Mouse (Mus musculus): ENCODE results near the gene Xlr5a. TPM values are rescaled to one million over a fixed set of nuclear protein-coding genes. Genes with fewer than 3 reads are reported as not detected.
"Not testable (repeated sequence)": the region's sequence is repeated elsewhere in the genome, so short reads cannot be mapped to it uniquely, and the experiment has no call there.

Xlr5a gene
- total and polyA plus RNA-seq, 3 experiments, result 0.20 TPM; not detected in 2

DNA sequence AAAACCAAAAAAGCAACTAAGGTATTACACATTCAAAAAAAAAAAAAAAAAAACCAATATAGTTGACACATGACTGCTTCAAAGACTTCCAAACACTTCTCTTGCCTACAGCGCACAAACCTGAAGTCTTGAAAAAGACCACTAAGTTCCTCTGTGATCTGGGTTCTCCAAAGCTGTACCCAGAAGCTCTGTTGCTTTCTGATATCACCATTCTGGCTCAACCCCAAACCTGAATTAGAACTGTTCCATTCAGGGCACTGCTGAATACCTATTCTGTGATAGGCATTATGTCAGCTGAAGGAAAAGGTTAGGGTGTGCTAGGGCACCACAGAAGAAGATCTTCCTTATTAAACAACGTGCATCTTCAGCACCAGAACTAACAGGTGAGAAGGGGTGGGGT lies 34.4 kb upstream of the Xlr5a start:
- no peaks in the 10 kb centered on the region for H3K9me3 ChIP-seq (replicated peaks; ENCODE audit: low read length)
- H3K4me1 ChIP-seq (ENCODE audit: control insufficient read depth in 1 of 2, insufficient read depth in 2 of 2), result no peaks in the 10 kb centered on the region
- H3K4me3 ChIP-seq (replicated peaks in 1 of 3; ENCODE audit: low read depth in 2 of 3, low read length in 2 of 3, poor library complexity in 1 of 3), result no peak overlapping the region
- H3K9ac ChIP-seq (ENCODE audit: insufficient read depth, low read depth), result no peak overlapping the region
- no peaks in the 10 kb centered on the region for H3K36me3 ChIP-seq (replicated peaks in 1 of 2; ENCODE audit: control insufficient read depth in 1 of 2, insufficient read depth in 1 of 2, low read length in 1 of 2)
- in situ Hi-C loops (cut with MboI; ENCODE audit: low pct_ligation_motif_present, low pct_unique_long_range_greater_than_20kb, low sequenced_read_pairs), result no loop called here
- no peak for DNase-seq (ENCODE audit: extremely low read depth)
- no peaks in the 10 kb centered on the region for H3K27me3 ChIP-seq (replicated peaks)
- H3K27ac ChIP-seq (ENCODE audit: insufficient read depth, low read depth), result no peak overlapping the region
- TF ChIP-seq BHLHE40 (IDR thresholded peaks at IDR 0.05; ENCODE audit: low read depth, low read length), result no peak
- TF ChIP-seq RAD21 (IDR thresholded peaks at IDR 0.05; ENCODE audit: low read depth, low read length), result no peak
- TF ChIP-seq MXI1 (IDR thresholded peaks at IDR 0.05; ENCODE audit: low read depth, low read length), result no peak
- TF ChIP-seq NRF1 (IDR thresholded peaks at IDR 0.05; ENCODE audit: low read depth, low read length), result no peak
- TF ChIP-seq ZC3H11A (IDR thresholded peaks at IDR 0.05; ENCODE audit: low read depth, low read length), result no peak
- no peak for TF ChIP-seq USF1 (IDR thresholded peaks at IDR 0.05; ENCODE audit: low read depth, low read length)
- no peak for TF ChIP-seq ZNF384 (IDR thresholded peaks at IDR 0.05; ENCODE audit: low read depth, low read length)
- TF ChIP-seq KAT2A (IDR thresholded peaks at IDR 0.05; ENCODE audit: insufficient replicate concordance, low read length), result no peak
- no peak for TF ChIP-seq CHD2 (IDR thresholded peaks at IDR 0.05; ENCODE audit: low read length)
- TF ChIP-seq SMC3 (IDR thresholded peaks at IDR 0.05; ENCODE audit: low read depth, low read length), result no peak
- no peak overlapping the region for H3K4me2 ChIP-seq (ENCODE audit: insufficient read depth, low read depth, poor library complexity, severe bottlenecking)
- dilution Hi-C loops (cut with MboI; ENCODE audit: extremely low pct_ligation_motif_present, extremely low pct_unique_long_range_greater_than_20kb, low sequenced_read_pairs), result no loop called here
- H3K79me2 ChIP-seq (replicated peaks; ENCODE audit: control insufficient read depth, extremely low read depth, insufficient read depth, poor library complexity, severe bottlenecking), result no peaks in the 10 kb centered on the region

DNA sequence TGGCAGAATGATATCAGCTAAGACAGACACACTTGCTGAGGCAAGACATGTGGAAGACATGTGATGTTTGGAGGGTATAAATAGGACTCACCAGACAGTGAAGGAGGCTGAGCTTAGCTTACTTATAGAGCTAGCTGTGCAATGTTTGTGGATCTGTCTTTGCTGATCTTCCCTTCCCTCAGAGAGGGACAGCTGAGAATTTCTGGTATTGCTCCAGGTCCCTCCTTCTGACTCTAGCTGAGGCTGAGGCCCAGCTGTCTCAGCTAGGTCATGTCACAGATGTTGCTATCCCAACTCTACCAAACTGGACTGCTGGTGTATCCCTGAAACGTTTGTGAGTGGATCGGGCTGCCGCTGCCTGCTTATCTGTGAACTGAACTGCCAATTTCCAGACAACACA lies 28.3 kb upstream of the Xlr5a start:
- Histone ChIP-seq H3K9me3 (replicated peaks; ENCODE audit: low read length) (no peaks in the 10 kb centered on the region), H3K4me3 (replicated peaks in 1 of 3; ENCODE audit: low read depth in 2 of 3, low read length in 2 of 3, poor library complexity in 1 of 3) (no peak overlapping the region), H3K27me3 (replicated peaks) (no peaks in the 10 kb centered on the region), H3K79me2 (replicated peaks; ENCODE audit: control insufficient read depth, extremely low read depth, insufficient read depth, poor library complexity, severe bottlenecking) (no peaks in the 10 kb centered on the region), H3K27ac (ENCODE audit: insufficient read depth, low read depth) (no peak overlapping the region), H3K4me1 (ENCODE audit: control insufficient read depth in 1 of 2, insufficient read depth in 2 of 2) (no peaks in the 10 kb centered on the region), H3K9ac (ENCODE audit: insufficient read depth, low read depth) (no peak overlapping the region), H3K36me3 (replicated peaks in 1 of 2; ENCODE audit: control insufficient read depth in 1 of 2, insufficient read depth in 1 of 2, low read length in 1 of 2) (no peaks in the 10 kb centered on the region), H3K4me2 (ENCODE audit: insufficient read depth, low read depth, poor library complexity, severe bottlenecking) (no peak overlapping the region)
- TF ChIP-seq SIN3A (IDR thresholded peaks at IDR 0.05; ENCODE audit: low read length), result no peak
- TF ChIP-seq RAD21 (IDR thresholded peaks at IDR 0.05; ENCODE audit: low read depth, low read length), result no peak
- TF ChIP-seq HCFC1 (IDR thresholded peaks at IDR 0.05; ENCODE audit: low read depth, low read length), result no peak
- TF ChIP-seq IRF4 (IDR thresholded peaks at IDR 0.05; ENCODE audit: low read depth, low read length), result no peak
- TF ChIP-seq USF1 (IDR thresholded peaks at IDR 0.05; ENCODE audit: low read depth, low read length), result no peak
- TF ChIP-seq TBP (conservative IDR thresholded peaks at IDR 0.05; ENCODE audit: low read depth, low read length), result no peak
- in situ Hi-C loops (cut with MboI; ENCODE audit: low pct_ligation_motif_present, low pct_unique_long_range_greater_than_20kb, low sequenced_read_pairs) (loop anchor here (25.0 kb wide), 1 partner anchor 91 kb away; the partner anchor contains the start of gene Zfp92), dilution Hi-C loops (cut with MboI; ENCODE audit: extremely low pct_ligation_motif_present, extremely low pct_unique_long_range_greater_than_20kb, low sequenced_read_pairs) (no loop called here)
- DNase-seq (ENCODE audit: extremely low read depth), result no peak

DNA sequence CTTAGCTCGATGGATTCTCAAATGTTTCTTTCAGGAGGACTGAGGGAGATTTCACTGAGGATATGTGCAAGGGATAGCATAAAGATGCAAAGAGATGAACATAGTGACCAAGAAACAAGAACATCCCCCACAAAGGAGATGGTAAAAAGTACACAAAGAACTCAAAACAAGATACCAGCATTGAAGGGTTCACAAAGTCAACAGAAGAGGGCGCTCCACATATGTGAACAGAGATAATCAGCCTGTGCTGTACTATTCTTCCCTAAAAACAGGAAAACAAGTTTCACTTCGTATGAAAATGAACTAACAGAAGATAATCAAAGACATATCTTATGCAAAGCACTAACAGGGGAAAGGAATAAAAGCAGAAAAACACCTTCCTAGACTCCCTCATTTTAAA lies 19.7 kb upstream of the Xlr5a start:
- H3K4me1 ChIP-seq (ENCODE audit: control insufficient read depth in 1 of 2, insufficient read depth in 2 of 2), result no peaks in the 10 kb centered on the region
- no peak overlapping the region for H3K27ac ChIP-seq (ENCODE audit: insufficient read depth, low read depth)
- no peak overlapping the region for H3K4me3 ChIP-seq (replicated peaks in 1 of 3; ENCODE audit: low read depth in 2 of 3, low read length in 2 of 3, poor library complexity in 1 of 3)
- H3K4me2 ChIP-seq (ENCODE audit: insufficient read depth, low read depth, poor library complexity, severe bottlenecking), result no peak overlapping the region
- H3K9me3 ChIP-seq (replicated peaks; ENCODE audit: low read length), result no peaks in the 10 kb centered on the region
- peak; percentile 41 for DNase-seq (ENCODE audit: extremely low read depth)
- in situ Hi-C loops (cut with MboI; ENCODE audit: low pct_ligation_motif_present, low pct_unique_long_range_greater_than_20kb, low sequenced_read_pairs), result loop anchor here (25.0 kb wide), 1 partner anchor 100 kb away; the partner anchor contains the start of gene Zfp92
- no peaks in the 10 kb centered on the region for H3K36me3 ChIP-seq (replicated peaks in 1 of 2; ENCODE audit: control insufficient read depth in 1 of 2, insufficient read depth in 1 of 2, low read length in 1 of 2)
- H3K79me2 ChIP-seq (replicated peaks; ENCODE audit: control insufficient read depth, extremely low read depth, insufficient read depth, poor library complexity, severe bottlenecking), result no peaks in the 10 kb centered on the region
- no peak overlapping the region for H3K9ac ChIP-seq (ENCODE audit: insufficient read depth, low read depth)
- TF ChIP-seq EP300 (IDR thresholded peaks at IDR 0.05; ENCODE audit: low read length), result no peak
- TF ChIP-seq ZNF384 (IDR thresholded peaks at IDR 0.05; ENCODE audit: low read depth, low read length), result no peak
- peak; percentile 75 for TF ChIP-seq SMC3 (IDR thresholded peaks at IDR 0.05; ENCODE audit: low read depth, low read length)
- TF ChIP-seq CTCF (conservative IDR thresholded peaks at IDR 0.05 in 1 of 2, IDR thresholded peaks at IDR 0.05 in 1 of 2; ENCODE audit: low read depth in 2 of 2, low read length in 2 of 2), result peak; percentile 42 to 70; a peak in 3 of 4 replicates
- peak; percentile 63 for TF ChIP-seq RAD21 (IDR thresholded peaks at IDR 0.05; ENCODE audit: low read depth, low read length)
- dilution Hi-C loops (cut with MboI; ENCODE audit: extremely low pct_ligation_motif_present, extremely low pct_unique_long_range_greater_than_20kb, low sequenced_read_pairs), result no loop called here
- H3K27me3 ChIP-seq (replicated peaks), result no peaks in the 10 kb centered on the region

DNA sequence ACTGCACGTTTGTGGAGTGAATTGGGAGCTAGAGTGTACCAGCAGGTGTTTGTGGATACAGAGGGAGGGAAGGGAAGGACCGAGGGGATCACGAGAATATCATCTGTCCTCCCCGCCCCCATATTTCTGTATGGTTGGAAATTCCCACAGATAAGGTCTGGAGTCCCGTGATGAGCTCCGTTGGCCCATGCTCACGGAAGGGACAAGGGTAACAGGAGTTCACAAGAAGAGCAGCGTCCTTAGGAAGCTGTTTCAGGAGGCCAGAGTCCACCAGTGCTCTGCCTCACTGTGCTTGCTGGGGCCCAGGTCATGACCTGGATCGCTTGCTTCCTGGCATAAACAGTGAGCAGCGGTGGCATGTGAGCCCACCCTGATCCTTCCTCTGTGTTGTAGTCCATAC lies 3.0 kb upstream of the Xlr5a start:
- H3K27me3 ChIP-seq (replicated peaks); dilution Hi-C loops (cut with MboI; ENCODE audit: extremely low pct_ligation_motif_present, extremely low pct_unique_long_range_greater_than_20kb, low sequenced_read_pairs); in situ Hi-C loops (cut with MboI; ENCODE audit: low pct_ligation_motif_present, low pct_unique_long_range_greater_than_20kb, low sequenced_read_pairs); H3K79me2 ChIP-seq (replicated peaks; ENCODE audit: control insufficient read depth, extremely low read depth, insufficient read depth, poor library complexity, severe bottlenecking); H3K27ac ChIP-seq (ENCODE audit: insufficient read depth, low read depth); H3K9me3 ChIP-seq (replicated peaks; ENCODE audit: low read length); DNase-seq (ENCODE audit: extremely low read depth); H3K36me3 ChIP-seq (replicated peaks in 1 of 2; ENCODE audit: control insufficient read depth in 1 of 2, insufficient read depth in 1 of 2, low read length in 1 of 2); H3K4me2 ChIP-seq (ENCODE audit: insufficient read depth, low read depth, poor library complexity, severe bottlenecking); H3K4me1 ChIP-seq (ENCODE audit: control insufficient read depth in 1 of 2, insufficient read depth in 2 of 2); H3K9ac ChIP-seq (ENCODE audit: insufficient read depth, low read depth); H3K4me3 ChIP-seq (replicated peaks in 1 of 3; ENCODE audit: low read depth in 2 of 3, low read length in 2 of 3, poor library complexity in 1 of 3): not testable (repeated sequence)

All from CH12.LX (cell line).